Mouse (Mus musculus): ENCODE measurements around the gene Calca.
"Not testable (repeated sequence)": the region's sequence is repeated elsewhere in the genome, so short reads cannot be mapped to it uniquely, and the experiment has no call there.

Gene Calca

GRCm38 (mm10) chr7:114636102-114636501 is at the start of gene Calca:
Gene Calca (minus strand): TSS chr7:114636357.
- DNase-seq (ENCODE audit: low spot score): no peak

DNA sequence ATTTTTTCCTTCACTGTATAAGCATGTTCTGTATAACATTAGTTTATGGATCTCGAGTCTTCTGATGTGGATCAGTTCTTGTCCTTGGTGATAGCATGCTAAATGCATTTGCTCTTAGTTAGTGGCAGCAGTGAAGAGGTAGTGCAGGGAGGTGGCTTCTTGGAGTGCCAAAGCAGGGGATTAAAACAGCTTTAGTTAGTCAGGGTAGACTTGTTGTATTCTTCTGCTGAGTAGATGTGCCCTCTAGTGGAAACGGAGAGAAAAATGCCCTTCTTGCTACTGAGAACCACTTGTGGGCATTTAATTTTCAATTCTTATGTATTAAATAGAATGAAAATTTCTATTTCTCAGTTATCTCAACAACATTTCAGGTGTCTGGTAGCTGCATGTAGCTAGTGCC is 36.5 kb upstream of the Calca start:
- peak; percentile 15 for DNase-seq (ENCODE audit: low spot score)

DNA sequence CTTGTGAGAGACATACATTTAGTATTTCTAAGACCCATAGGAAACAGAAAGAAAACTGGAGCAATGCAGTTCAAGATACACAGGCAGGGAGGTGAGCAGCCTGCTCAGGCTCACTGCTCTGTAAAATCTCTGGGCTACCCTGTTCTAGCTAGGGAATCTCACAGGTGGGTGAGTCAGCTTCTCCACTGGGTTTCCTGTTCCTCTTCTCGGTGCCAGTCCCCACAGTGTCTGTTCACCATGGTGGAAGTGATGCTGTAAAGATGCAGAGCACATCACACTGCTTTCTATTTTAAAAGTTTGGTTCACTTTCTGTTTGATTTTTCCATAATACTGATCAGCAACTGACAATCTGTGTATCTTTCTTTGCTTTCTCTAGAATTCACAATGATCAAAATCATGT is 35.2 kb upstream of the Calca start:
- DNase-seq (ENCODE audit: low spot score): no peak

- no peak for DNase-seq (ENCODE audit: low spot score)
These were observed 13.6 kb upstream of the Calca start for GRCm38 (mm10) chr7:114649730-114650129.

DNA sequence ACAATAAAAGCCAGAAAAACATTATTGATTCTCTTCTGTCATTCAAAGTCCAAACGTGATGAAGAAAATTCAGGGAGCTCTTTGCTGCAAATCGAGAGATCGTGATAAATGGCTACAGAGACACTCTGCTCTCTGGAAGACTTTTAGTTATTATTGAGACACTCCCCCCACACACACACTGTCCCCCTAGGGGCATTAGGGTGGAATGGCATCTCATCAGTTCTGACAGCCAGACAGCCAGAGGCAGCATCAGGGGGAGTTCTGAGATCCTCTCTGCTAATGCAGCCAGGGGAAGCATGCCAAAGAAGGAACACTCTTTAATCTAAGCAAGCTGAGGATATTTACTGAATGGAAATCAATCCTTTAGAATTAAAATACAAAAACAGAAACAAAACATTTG is 12.6 kb upstream of the Calca start:
- DNase-seq (ENCODE audit: low spot score): no peak

GRCm38 (mm10) chr7:114635569-114636101 is 522 bp downstream of the Calca start:
- peak; percentile 38 for DNase-seq (ENCODE audit: low spot score)

GRCm38 (mm10) chr7:114634386-114634785 is 1.8 kb downstream of the Calca start:
- no peak for DNase-seq (ENCODE audit: low spot score)

DNA sequence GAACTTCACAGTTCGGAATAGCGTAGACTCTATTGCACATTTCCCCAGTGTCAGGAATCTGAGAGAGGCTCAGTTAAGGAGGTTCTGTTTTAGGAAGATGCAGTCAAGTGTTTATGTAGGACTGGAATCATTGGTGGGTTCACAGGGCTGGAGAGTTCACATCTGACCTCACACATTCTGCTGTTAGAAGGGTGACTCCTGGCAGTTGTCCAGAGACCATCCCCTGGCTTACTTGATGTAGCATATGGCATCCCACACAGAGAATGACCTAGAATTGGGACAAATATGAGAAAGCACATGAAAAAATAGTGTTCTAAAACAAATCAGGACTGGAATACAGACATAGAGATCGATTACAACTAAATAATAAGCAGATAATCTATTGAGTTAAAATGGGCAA is 10.2 kb downstream of the Calca start:
- no peak for DNase-seq (ENCODE audit: low spot score)

DNA sequence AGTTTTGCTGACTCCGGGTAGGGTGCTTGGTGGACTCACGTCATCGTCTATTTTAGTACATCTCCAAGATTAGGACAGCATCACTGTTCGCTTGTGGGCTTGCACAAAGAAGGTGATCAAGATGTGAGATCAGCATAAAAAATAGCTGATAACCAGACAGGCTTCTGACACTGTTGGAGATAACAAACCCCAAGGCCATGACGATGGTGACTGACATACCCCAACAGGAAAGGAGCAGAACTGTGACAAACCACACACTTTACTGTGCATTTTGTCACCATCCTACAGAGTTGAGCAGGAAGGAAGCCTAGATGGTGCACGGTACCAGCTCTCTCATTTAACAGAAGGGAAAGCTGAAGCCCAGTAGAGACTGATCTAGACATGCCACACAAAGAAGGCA is 19.4 kb downstream of the Calca start:
- no peak for DNase-seq (ENCODE audit: low spot score)

- not testable (repeated sequence) for DNase-seq (ENCODE audit: low spot score)
These were observed 41.8 kb downstream of the Calca start for GRCm38 (mm10) chr7:114594391-114594790.

DNA sequence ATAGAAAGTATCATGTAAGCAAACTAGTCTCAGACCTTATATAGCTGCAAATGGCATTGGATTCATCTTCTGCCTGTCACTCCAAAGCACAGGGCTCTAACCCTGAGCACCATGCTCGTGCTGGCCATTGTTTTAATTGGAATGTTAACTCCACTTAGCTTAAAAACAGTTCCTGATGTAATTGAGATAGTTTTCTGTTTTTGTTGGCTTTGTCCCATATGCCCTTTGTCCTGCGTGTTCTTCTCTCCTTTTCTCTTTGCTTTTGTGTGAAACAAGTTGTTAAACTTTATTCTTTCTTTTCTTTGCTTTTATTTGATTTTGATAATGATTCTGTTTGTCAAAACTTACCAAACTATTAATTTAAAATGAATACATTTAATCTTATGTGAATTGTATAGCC is 53.7 kb downstream of the Calca start:
- DNase-seq (ENCODE audit: low spot score): no peak
